Mouse (Mus musculus) erythroid progenitor cell, adult 5-6 weeks (primary cell): Measurements from ENCODE around the gene Vmn1r101. TPM values are rescaled to one million over a fixed set of nuclear protein-coding genes. Genes with fewer than 3 reads are reported as not detected.
"Not testable (repeated sequence)": the region's sequence is repeated elsewhere in the genome, so short reads cannot be mapped to it uniquely, and the experiment has no call there.

Source experiments
- ATAC-seq: replicated peaks from 2 replicates; pipeline ENCODE4 v1.8.0; 2016; ENCODE audit warnings: moderate number of reproducible peaks, mild to moderate bottlenecking, moderate TSS enrichment, inconsistent platforms; ENCODE audit not compliant: poor library complexity, low FRiP score, severe bottlenecking
- total RNA-seq, 2 experiments: library from RNA; stranded (forward) in 1 of 2; stranded (reverse) in 1 of 2; fragments of 150-400 nt in 1 of 2; fragments of 186-747, 209-891 nt in 1 of 2; gene quantifications; 2 replicates each; pipeline versions ENCODE4 v1.2.3 to v1.2.4; 2015 to 2017; ENCODE audit warnings: low replicate concordance in 2 of 2

The Vmn1r101 gene
- total RNA-seq (2015; ENCODE audit: low replicate concordance) (not detected in 2 replicates), total RNA-seq (2017; ENCODE audit: low replicate concordance) (not detected in 2 replicates)

GRCm38 (mm10) chr7:20442493-20442892 is at the start of gene Vmn1r101:
Gene Vmn1r101, minus strand, starts transcription at chr7:20442593.
- not testable (repeated sequence) for ATAC-seq

- not testable (repeated sequence) for ATAC-seq
These were observed 32.4 kb upstream of the Vmn1r101 start, which contains the start of gene Gm10670 for GRCm38 (mm10) chr7:20474825-20475224. Gene Gm10670, minus strand, starts transcription at chr7:20474925.

GRCm38 (mm10) chr7:20417642-20418041 is 24.8 kb downstream of the Vmn1r101 start, which contains the start of gene Vmn1r100:
Gene Vmn1r100, plus strand, starts transcription at chr7:20417942.
- ATAC-seq, result not testable (repeated sequence)

Other genes starting within 250 kb of the Vmn1r101 start
- gene Vmn1r95, start 248.9 kb downstream of the Vmn1r101 start, total RNA-seq (2015; ENCODE audit: low replicate concordance), result not detected in 2 replicates
- not detected in 2 replicates for gene Vmn1r95, start 248.9 kb downstream of the Vmn1r101 start, total RNA-seq (2017; ENCODE audit: low replicate concordance)
- gene Gm6164, start 237.0 kb downstream of the Vmn1r101 start, total RNA-seq (2015; ENCODE audit: low replicate concordance), result not detected in 2 replicates
- not detected in 2 replicates for gene Gm6164, start 237.0 kb downstream of the Vmn1r101 start, total RNA-seq (2017; ENCODE audit: low replicate concordance)
- not detected in 2 replicates for gene Gm4498, start 208.8 kb downstream of the Vmn1r101 start, total RNA-seq (2015; ENCODE audit: low replicate concordance)
- not detected in 2 replicates for gene Gm4498, start 208.8 kb downstream of the Vmn1r101 start, total RNA-seq (2017; ENCODE audit: low replicate concordance)
- gene Gm5890, start 179.8 kb downstream of the Vmn1r101 start, total RNA-seq (2015; ENCODE audit: low replicate concordance), result not detected in 2 replicates
- gene Gm5890, start 179.8 kb downstream of the Vmn1r101 start, total RNA-seq (2017; ENCODE audit: low replicate concordance), result not detected in 2 replicates
- not detected in 2 replicates for gene Gm4133, start 108.5 kb downstream of the Vmn1r101 start, total RNA-seq (2015; ENCODE audit: low replicate concordance)
- gene Gm4133, start 108.5 kb downstream of the Vmn1r101 start, total RNA-seq (2017; ENCODE audit: low replicate concordance), result not detected in 2 replicates
- not detected in 2 replicates for gene Gm5728, start 67.2 kb downstream of the Vmn1r101 start, total RNA-seq (2015; ENCODE audit: low replicate concordance)
- gene Gm5728, start 67.2 kb downstream of the Vmn1r101 start, total RNA-seq (2017; ENCODE audit: low replicate concordance), result not detected in 2 replicates
- not detected in 2 replicates for gene Vmn1r100, start 24.7 kb downstream of the Vmn1r101 start, total RNA-seq (2015; ENCODE audit: low replicate concordance)
- not detected in 2 replicates for gene Vmn1r100, start 24.7 kb downstream of the Vmn1r101 start, total RNA-seq (2017; ENCODE audit: low replicate concordance)
- gene Gm10670, start 32.3 kb upstream of the Vmn1r101 start, total RNA-seq (2015; ENCODE audit: low replicate concordance), result not detected in 2 replicates
- gene Gm10670, start 32.3 kb upstream of the Vmn1r101 start, total RNA-seq (2017; ENCODE audit: low replicate concordance), result not detected in 2 replicates
- not detected in 2 replicates for gene Vmn1r103, start 67.9 kb upstream of the Vmn1r101 start, total RNA-seq (2015; ENCODE audit: low replicate concordance)
- gene Vmn1r103, start 67.9 kb upstream of the Vmn1r101 start, total RNA-seq (2017; ENCODE audit: low replicate concordance), result not detected in 2 replicates
- not detected in 2 replicates for gene Vmn1r104, start 91.2 kb upstream of the Vmn1r101 start, total RNA-seq (2015; ENCODE audit: low replicate concordance)
- gene Vmn1r104, start 91.2 kb upstream of the Vmn1r101 start, total RNA-seq (2017; ENCODE audit: low replicate concordance), result not detected in 2 replicates
- not detected in 2 replicates for gene Gm5726, start 103.2 kb upstream of the Vmn1r101 start, total RNA-seq (2015; ENCODE audit: low replicate concordance)
- gene Gm5726, start 103.2 kb upstream of the Vmn1r101 start, total RNA-seq (2017; ENCODE audit: low replicate concordance), result not detected in 2 replicates
- gene Gm4141, start 133.6 kb upstream of the Vmn1r101 start, total RNA-seq (2015; ENCODE audit: low replicate concordance), result not detected in 2 replicates
- gene Gm4141, start 133.6 kb upstream of the Vmn1r101 start, total RNA-seq (2017; ENCODE audit: low replicate concordance), result not detected in 2 replicates
- not detected in 2 replicates for gene Gm4513, start 156.4 kb upstream of the Vmn1r101 start, total RNA-seq (2015; ENCODE audit: low replicate concordance)
- not detected in 2 replicates for gene Gm4513, start 156.4 kb upstream of the Vmn1r101 start, total RNA-seq (2017; ENCODE audit: low replicate concordance)
- not detected in 2 replicates for gene Vmn1r107, start 226.3 kb upstream of the Vmn1r101 start, total RNA-seq (2015; ENCODE audit: low replicate concordance)
- gene Vmn1r107, start 226.3 kb upstream of the Vmn1r101 start, total RNA-seq (2017; ENCODE audit: low replicate concordance), result not detected in 2 replicates